Mouse (Mus musculus) C2C12 (cell line): ENCODE results near the gene A630076J17Rik.

Experiments used
- CEBPB ChIP-seq: IDR thresholded peaks from one replicate; pipeline ENCODE4 v1.6.1; 2011; ENCODE audit warnings: low read depth, mild to moderate bottlenecking, control low read depth, moderate library complexity
- CTCF ChIP-seq: IDR thresholded peaks from one replicate; pipeline ENCODE4 v1.5.1; 2011; ENCODE audit not compliant: control insufficient read depth, insufficient read depth, insufficient read length
- FOSL1 ChIP-seq: IDR thresholded peaks from one replicate; pipeline ENCODE4 v1.8.0; 2011; ENCODE audit warnings: mild to moderate bottlenecking, low read length; ENCODE audit not compliant: poor library complexity, insufficient read depth, severe bottlenecking
- MAX ChIP-seq: IDR thresholded peaks from one replicate; pipeline ENCODE4 v1.6.1; 2011; ENCODE audit warnings: mild to moderate bottlenecking, control low read depth
- MYOD1 ChIP-seq: IDR thresholded peaks from one replicate; pipeline ENCODE4 v1.6.1; 2011; ENCODE audit warnings: low read depth; ENCODE audit not compliant: control insufficient read depth, insufficient read length
- MYOG ChIP-seq: IDR thresholded peaks from one replicate; pipeline ENCODE4 v1.6.1; 2011; ENCODE audit not compliant: control insufficient read depth, insufficient read length; ENCODE audit errors: extremely low read depth
- USF1 ChIP-seq: IDR thresholded peaks from one replicate; pipeline ENCODE4 v1.6.1; 2011; ENCODE audit warnings: low read depth, mild to moderate bottlenecking, control low read depth, moderate library complexity

DNA sequence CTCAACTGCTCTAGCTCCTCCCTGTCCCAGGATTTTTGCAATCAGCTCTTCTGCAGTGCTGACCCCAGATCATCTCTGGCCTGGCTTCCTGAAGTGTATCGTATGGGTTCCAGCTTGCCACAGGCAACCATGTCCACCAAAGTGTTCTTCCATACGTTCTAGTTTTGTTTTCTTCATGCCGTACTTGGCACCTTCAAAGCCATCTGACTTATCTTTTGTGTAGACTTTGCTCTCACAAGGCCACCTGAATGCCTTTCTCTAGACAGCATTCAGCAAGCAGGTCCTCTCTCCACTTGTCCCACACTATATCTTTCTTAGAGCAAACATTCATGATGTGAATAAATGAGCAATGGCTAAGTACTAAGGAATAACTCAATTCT lies 13.3 kb upstream of the A630076J17Rik start:
- TF ChIP-seq CTCF, result no peak
- no peak for TF ChIP-seq MAX
- no peak for TF ChIP-seq MYOG
- TF ChIP-seq MYOD1, result no peak
- no peak for TF ChIP-seq USF1
- no peak for TF ChIP-seq FOSL1
- no peak for TF ChIP-seq CEBPB
